Mouse (Mus musculus) MN1 (cell line): Measurements from ENCODE around the gene Stim1.
"Not testable (repeated sequence)": the region's sequence is repeated elsewhere in the genome, so short reads cannot be mapped to it uniquely, and the experiment has no call there.

ENCODE experiments used
- DNase-seq: peaks from one replicate; pipeline ENCODE4 v3.0.0-alpha.2; 2016; ENCODE audit warnings: low spot score

Gene Stim1

DNA sequence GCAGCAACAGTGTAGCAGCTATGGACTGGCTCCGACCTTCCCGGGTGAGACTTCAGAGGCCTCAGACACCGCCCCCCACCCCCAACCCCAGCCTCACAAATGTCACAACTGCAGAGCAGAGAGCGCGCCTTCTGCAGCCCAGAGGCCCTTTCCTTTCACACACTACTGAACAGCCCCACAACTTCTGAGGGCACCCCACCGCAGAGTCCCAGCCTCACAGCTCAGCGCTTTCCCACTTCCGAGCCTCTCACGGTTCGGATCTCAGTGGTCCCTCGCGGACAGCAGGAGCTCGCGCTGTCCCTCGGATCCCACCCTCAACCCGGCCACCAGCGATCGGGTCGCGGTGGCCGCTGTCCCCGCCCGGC, 18.1 kb upstream of the Stim1 start:
- DNase-seq: no peak

DNA sequence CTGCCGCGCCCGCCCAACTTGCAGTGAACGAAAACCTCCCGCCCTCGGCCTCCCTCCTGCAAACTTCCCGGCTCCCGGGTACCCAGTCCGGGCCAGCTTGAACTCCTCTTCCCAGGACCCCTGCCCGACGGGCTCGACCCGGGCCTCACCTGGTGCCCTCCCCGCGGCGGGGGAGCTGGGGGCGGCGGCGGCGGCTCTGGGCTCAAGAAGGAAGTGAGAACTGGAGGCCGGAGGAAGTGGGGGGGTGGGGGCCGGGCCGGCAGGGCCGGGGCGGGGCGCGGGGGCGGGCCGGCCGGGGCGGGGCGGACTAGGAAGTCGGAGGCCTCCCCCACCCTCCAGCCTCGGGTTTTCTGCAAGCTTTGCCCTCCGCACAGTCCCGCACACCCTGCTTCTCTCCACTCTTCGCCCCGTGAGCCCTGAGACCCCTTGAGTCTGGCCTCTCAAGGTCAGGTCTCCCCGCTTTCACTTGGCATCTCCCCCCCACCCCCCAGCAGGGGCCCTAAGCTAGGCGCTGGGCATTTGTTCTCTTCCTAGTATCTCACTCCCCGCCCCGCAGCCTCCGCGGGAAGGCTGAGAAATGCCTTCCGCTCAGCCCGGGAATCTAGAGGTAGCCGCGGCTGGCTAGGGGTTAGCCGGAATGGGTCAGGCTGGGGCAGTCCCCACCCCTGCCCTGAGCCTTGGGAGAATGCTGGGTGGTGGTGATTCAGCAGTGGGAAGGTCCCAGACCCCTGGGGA, 17.5 kb upstream of the Stim1 start:
- peak; percentile 70 for DNase-seq

DNA sequence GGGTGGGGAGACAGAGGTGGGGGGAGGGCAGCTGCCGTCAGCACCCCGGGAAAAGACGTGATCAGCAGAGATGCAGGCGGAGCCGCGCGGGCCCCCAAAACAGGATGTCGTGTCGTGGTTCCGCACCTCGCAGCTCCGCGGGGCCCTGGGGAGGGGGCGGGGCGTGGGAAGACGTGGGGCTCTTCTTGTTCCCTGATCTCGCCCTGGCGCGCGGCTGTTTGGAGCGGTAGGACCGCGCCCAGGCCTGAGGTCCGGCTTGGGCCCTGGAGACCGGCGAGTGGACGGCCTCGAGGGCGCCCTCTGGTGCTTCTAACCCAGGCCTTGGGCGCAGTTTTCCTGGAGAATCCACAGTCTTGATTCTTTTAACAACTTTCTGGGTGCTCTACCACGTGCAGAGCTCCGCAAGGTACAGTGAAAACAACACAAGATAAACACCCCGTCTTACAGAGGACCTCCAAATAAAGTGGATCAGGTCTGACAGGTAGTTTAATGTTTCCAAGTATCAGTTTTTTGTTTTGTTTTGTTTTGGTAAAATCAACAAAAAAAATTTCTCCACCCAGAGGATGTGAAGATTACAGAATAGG, 16.9 kb upstream of the Stim1 start:
- peak; percentile 92 for DNase-seq

DNA sequence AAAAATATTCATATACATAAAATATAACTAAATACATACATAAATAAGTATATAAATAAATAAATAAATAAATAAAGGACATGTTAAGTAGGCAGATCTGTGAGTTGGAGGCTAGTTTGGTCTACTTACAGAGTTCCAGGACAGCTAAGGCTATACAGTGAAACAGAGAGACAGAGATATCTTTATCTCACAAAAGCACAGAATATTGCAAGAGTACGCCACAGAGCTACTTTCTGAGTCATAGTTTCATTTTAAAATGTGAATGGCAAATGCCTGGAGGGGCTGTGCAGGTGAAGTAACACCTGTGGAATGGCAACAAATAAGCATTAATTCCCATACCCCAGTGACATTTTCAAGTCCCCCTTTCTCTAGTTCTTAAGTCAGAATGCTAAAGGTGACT, 14.0 kb upstream of the Stim1 start:
- no peak for DNase-seq

DNA sequence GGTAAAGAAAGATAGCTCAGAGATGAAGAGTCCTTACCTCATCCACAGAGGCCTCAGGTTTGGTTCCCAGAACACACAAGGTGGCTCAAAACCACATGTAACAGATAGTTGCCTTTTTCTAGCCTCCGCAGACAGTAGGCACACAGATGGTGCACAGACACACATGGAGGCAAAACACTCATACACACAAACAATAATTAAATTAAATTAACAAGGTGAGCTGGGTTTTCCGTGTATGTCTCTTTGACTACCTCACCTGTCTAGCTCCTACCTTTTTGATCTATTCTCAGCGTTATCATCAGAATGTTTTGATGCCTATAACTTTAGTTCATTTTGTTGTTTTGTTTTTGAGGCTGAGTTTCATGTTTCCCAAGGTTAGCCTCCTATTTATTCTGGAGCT, 11.7 kb upstream of the Stim1 start, which contains the start of gene Rhog:
Gene Rhog, minus strand, starts transcription at position 101 of the 400 bp plus-strand sequence.
- DNase-seq: no peak

DNA sequence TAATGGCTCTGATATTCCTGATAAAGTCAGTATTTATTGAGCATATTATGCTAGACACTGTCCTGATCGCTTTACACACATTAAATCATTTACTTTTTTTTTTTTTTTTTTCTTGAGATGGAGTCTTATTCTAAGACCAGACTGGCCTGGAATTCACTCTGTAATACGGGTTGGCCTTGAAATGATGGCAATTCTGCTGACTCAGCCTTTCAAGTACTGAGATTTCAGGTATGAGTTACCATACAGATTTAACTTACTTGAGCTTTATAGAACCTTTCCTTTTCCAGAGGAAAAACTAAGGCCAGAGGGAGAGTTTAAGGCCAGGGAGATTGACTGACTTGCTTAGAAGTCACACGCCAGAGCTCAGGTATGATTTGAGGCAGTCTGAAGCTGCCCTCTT, 11.0 kb upstream of the Stim1 start:
- DNase-seq: no peak

DNA sequence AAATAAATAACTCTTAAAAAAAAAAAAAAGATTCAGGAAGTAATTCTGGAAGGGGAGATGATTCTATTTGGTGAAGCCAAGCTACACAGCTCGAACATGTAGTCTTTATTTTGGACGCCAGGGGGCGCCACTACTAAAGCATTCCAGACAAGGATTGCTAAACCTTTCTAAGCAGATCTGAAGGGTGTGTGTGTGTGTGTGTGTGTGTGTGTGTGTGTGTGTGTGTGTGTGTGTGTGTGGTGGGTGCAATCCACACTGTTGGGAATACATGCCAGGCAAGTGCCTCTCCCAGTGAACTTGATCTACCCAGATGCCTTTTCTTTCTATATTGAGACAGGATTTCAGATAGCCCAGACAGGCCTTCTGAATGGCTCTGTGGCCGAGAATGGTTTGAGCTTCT, 9.4 kb upstream of the Stim1 start:
- DNase-seq: peak; percentile 74

DNA sequence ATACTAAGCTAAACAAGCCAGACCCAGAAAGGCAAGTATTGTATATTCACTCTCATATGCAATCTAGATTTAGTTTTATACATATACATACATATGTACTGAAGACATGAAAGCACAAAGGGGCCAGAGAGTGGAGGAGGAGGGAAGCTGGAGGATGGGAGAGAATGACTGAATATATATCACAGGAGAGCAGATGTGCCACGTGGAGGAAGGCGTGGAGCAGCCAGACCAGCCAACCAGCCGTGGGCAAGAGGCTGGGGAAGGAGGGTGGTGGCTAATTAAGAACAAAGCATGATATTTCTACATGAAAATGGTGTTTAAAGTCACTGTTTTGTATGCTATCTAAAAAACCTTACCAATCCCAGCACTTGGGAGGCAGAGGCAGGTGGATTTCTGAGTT, 8.9 kb upstream of the Stim1 start:
- no peak for DNase-seq

DNA sequence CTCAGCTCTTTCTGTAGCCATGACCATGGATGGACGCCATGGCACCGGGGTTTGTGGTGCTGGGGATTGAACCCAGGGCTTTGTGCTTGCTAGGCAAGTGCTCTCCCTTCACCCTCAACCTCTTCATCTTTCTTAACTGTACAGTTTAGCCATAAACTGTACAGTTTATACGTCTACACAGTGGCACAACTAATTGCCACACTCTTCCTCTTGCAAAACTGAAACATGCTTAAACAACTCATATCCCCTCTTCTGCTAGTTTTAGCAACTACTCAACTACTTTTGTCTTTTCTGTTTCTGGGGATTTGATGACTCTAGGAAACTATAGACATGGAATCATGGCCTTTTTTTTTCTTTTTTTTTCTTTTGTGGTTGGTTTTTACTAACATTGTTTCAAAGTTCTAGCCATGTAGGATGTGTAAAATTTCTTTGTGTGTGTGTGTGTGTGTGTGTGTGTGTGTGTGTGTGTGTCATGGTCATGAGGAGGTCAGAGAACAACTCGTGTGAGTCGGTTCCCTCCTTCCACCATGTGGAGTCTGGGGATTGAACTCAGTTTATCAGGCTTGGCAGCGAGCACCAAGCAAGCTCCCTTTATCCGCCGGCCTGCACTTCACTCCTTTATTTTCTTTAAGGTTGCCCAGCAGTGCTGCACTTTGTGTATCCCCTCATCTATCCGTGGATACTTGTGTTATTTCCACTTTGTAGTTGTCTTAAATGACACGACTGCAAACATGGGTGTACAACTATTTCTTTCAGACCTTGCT, 7.7 kb upstream of the Stim1 start:
- DNase-seq: no peak

DNA sequence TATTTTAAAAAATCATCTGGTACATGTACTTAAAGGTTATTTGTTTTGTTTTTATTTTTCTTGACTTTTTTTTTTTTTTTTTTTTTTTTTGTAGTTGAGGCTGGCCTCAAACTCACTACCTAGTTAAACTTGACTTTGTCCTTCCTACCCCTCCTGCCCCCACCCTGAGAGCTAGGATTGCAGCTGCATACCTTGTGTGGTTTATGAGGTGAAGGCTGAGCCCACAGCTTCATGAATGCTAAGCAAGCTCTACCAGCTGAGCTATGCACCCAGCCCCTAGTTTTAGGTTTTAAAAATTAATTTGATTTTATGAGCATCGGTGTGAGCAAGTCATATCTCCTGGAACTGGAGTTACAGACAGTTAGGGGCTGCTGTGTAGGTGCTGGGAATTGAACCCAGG, 7.1 kb upstream of the Stim1 start:
- DNase-seq: no peak

DNA sequence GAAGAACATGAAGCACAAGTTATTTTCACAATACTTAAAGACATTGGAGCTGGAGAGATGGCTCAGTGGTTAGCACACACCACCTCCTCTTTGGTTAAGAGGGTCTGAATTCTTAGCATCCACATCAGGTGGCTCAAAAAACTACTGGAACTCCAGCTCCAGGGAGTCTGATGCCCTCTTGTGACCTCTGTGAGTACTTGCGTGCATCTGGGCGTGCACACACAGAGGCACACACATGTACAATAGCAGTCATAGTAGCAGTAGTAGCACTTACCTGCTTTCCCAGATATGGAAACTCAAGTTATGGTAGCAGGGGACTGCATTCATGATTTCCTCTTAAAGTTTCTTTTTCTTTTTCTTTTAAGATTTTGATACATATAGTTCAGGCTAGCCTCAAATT, 4.6 kb upstream of the Stim1 start:
- no peak for DNase-seq

DNA sequence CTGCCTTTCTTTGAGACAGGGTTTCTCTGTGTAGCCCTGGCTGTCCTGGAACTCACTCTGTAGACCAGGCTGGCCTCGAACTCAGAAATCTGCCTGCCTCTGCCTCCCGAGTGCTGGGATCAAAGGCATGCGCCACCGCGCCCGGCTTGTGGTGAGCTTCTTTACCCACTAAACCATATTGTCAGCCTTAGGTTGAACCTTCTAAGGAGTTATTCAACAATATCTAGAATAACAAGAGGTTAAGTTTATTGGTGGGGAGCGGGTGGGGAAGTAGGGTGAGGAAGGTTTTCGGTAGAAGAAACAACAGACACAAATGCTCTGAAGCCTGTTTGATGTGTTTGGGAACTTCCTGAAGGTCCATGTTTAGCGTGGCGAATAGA, 1.6 kb upstream of the Stim1 start:
- DNase-seq: not testable (repeated sequence)

DNA sequence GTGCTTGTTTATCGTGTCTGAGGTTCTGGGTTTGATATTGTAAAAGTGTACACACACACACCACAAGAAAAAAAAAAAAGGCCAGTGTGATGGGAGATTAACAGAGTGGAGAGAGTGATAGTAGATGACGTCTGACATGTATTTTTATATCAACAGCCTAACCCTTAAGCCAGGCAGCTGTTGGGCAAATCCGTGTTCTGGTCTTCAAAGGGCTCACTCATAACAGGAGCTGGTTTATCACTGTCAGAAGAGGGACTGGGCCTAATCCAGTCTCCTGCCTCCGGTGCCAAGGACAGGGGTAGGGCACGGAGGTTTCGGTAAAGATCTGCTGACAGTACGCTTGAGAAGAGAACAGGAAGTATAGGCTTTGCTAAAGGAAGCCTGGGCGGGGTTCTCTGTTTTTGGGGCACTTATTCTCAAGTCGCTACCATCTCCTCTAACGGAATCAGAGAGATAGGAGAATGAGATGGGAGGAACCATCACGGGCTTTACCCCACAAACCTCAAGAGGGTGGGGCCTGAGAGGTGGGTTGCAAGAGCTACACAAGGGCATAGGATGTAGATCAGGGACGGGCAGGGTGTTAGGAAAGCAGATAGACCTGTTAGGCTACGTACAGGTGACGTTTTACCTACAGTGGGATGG, 1.1 kb upstream of the Stim1 start:
- no peak for DNase-seq

DNA sequence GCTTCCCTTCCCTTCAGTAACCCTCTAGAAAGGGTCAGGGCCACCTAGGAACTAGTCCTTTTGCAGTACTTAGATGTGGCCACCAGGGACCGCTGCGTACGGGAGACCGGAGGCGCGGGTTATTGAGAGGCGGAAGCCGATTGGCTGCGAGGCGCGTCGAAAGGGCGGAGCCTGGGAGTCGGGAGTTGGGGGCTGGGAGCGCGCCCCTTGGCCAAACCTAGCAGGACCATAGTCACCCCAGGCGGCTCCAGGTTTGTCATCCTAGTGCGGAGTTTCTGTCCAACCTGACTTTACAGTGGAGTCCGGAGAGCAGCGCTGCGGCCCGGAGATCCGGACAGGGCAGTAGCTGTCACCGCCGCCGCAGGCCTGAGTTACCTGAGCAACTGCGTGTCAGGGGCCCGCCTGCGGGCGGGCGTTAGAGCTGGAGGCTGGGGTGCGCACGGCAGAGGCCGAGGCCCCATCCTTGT, 460 bp upstream of the Stim1 start:
- DNase-seq: peak; percentile 96

DNA sequence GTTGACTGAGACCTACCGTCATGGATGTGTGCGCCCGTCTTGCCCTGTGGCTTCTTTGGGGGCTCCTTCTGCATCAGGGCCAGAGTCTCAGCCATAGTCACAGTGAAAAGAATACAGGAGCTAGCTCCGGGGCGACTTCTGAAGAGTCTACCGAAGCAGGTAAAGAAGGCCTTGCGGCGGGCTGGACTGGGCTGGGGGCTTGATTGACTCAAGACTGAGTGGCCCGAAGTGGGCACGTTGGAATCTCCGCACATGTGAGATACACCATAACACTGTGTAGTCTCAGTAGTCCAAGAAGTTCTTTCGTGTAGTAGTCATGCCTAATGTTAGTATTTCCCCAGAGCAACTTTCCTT, 766 bp downstream of the Stim1 start:
- no peak for DNase-seq

DNA sequence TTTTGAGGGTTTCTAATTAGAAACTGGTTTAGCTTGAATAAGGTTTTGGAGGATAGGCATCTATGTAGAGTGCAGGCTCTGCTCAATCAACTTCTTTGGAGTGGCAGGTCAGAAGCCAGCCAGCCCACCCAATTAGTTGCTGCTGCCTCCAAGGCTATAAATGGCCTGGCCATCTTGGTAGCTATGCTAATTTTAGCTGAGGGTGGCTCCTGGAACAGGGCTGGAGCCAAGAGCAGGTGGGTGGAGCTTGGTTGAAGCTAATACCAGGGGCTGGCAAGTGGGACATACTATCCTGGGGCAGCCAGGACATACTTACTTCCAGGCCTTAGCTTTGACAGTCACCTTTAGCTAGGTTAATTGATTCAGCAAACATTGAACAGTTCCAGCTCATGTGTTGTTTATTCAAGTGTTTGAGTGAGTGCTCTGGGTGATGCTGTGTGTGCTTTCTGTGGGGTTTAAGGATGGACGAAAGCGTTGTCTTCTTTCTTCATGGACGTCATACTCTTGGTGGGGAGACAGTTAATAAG, 4.9 kb downstream of the Stim1 start:
- DNase-seq: no peak

DNA sequence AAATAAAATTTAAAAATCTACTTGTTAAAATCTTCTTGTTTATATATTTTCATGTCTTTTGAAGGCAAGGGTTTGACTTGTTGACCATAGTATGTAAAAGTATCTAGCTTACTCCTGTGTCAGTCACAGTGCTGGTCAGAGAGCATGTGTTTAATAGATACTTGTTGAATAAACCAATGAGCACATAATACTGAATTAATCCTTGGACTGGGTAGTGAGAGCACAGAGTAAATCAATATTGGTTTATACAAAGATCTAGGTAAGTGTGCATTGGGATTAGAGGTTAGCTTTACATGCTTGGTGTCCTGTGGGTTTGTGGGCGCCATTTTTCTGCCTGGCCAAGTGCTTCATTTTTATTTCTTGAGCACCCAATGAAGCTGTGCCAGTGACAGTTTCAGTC, 13.8 kb downstream of the Stim1 start:
- no peak for DNase-seq

DNA sequence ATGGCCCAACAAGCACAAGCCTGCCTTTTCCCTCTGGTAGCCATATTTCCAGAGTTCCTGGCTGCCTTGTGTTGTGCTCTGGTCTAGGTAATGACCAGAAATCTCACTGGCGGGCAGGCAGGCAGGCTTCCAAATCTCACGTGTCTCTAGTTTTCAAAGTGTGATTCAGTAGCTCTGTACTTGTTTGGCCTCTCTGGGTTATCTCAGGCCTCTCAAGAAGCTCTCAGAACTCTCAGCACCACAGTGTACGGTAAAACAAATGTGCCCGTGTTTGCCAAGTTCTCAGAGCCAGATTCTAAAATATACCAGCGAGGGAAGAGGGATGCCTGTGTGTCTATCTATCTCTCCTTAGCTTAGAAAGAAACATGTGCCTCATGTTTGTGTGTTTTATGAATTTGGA, 14.7 kb downstream of the Stim1 start:
- DNase-seq: no peak

DNA sequence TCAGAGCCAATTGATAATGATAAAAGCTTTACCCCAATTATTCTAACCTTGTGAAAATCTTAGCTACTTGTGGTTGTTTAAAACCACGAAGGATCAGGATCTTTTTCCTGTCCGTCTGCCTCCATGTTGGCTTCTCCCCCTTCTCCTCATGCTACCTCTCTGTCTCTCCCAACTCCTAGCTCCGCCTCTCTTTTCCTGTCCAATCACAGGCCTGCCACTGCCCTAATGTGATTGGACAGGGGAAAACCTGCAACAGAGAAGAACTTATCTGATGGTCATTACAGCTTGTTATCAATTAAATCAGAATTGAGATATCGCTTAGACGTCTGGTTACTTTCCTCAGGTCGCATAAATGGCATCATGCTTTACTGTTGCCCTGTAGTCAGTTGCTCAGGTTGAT, 21.9 kb downstream of the Stim1 start:
- DNase-seq: no peak

DNA sequence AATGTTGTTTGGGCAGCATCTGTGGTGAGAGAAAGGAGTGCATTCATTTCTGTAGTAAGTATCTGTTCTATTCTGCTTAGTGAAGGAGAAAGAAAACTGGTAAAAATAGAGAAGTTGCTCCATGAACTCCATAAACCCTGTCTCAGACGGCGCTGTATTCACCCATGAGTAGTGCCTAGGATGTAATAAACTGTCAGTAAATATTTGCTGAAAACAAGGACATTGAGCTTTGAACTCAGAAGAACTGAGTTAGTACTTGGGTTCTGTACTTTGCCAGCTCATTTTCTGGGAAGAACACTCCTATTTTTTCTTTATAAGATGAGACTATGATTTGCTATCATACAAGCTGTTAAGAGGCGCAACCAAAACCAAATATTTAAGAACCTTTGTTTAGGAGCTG, 24.6 kb downstream of the Stim1 start:
- no peak for DNase-seq

DNA sequence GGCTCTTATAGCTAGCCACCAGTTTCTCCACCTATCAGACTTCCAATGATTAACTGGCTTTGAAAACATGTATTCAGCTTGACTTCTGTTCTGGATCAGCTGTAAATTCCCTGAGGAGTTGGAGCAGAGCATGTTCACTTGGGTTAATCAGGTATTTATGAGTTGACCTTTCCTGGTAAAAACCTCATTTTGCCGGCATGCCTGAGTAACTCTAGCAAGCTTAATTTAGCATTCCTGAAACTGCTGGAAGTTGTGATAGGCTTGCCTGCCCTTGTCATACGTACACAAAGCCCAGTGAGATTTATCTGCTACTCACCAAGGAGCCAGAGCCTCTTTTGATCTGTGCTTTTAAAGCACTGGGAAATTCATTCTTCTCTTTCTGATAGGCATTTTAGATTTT, 25.6 kb downstream of the Stim1 start:
- DNase-seq: no peak

DNA sequence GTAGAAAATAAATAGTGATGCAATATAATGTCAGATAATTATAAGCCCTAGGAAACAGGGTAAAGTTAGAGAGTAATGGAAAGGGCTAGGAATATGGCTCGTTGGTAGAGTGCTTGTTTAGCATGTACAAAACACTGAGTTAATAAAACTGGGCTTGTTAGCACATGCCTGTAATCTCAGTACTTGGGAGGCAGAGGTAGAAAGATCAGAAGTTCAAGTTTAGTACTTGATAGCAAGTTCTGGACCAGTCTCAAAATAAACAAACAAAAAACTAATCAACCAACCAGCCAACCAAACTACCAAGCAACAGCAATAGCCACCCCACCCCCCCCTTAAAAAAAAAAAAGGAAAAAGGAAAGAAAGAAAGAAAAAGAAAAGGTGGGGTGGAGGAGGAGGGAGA, 33.2 kb downstream of the Stim1 start:
- DNase-seq: no peak

DNA sequence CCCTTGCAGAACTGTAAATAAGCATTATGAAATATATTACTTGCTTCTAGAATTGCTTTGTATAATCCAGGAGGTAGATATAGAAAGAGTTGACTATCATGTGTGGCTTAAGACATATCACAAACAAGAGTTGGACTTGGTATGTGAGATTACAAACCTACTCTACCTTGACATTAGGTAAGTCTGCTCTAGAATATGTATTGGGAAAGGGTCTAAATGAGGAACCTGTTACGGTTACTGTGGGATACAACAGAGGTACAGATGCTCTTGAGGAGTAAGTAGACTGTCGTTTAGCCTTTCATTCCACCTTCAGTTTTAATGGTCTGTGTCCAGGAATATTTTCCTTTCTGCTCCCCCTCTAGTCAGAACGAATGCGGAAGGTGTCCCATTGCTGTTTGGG, 34.9 kb downstream of the Stim1 start:
- DNase-seq: no peak
